Mouse (Mus musculus) CH12.LX (cell line): Measurements from ENCODE around the gene Blcap.

Source experiments
- IRF4 ChIP-seq: IDR thresholded peaks from 2 replicates; pipeline ENCODE4 v1.6.1; 2014; ENCODE audit warnings: low read depth, mild to moderate bottlenecking, inconsistent platforms, low read length, improper control_type of control experiment
- TCF12 ChIP-seq: IDR thresholded peaks from 2 replicates; pipeline ENCODE4 v1.6.1; 2014; ENCODE audit warnings: low read depth, mild to moderate bottlenecking, inconsistent platforms, low read length, improper control_type of control experiment

DNA sequence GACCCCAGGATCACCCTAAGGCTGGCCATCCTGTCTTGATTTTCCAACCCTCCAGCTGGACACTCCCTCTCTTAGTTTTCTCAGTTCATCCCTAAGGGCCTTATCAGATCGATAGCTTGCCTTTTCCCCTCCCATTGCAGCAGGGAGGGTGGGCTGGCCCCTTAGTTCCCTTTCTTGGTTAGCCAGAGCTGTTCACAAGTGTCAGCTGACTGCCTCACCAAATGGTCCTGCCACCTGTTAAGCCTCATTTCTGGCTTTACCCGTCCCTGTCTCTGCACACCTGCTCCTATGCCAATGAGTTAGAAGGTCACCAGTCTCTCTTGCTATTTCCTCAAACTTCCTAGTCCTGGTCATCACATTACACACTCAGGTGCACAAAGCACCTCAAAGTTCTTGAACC is 8.0 kb downstream of the Blcap start:
- TF ChIP-seq IRF4, result no peak
- TF ChIP-seq TCF12, result no peak
